Mouse (Mus musculus) frontal cortex, adult (tissue): ENCODE results near the gene Arid5b.

ENCODE experiments used
- ATAC-seq: cut with Nextera tagmentation; 2 replicates; pipeline ENCODE4 v1.9.2; 2017; ENCODE audit warnings: mild to moderate bottlenecking, moderate library complexity, mixed read lengths; ENCODE audit not compliant: low TSS enrichment

Arid5b gene

DNA sequence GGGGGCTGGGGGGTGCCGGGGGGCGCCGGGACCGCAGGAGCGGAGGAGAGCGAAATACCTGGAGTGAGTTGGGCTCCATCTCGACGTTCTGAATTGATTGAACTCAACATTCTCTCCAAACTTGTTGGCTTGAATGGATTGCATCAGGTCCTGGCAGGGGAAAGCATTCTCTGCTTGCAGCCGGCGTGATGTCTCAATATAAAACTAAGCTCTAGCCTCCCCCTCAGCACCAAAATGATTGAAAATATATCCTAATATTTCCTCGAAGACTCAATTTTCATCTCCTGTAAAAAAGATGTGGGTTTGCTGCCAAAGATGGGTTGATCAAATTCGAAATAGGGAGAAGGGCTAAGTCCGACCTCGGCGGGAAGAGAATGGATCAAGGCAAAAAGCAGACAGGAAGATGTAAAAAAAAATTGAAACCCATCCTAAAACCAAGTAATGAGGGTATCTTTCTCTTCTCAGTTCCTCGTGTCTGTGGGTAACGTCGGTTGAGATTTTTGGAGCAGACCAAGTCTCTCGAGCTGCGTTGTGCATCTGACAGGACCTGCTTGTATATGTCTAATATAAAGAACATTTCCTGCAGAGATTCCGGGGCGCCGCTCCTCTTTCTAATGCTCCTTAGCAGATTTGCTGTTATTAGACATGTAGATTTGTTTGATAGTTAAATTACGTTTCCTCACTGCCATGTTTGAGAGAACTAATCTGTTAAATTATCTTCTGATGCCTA is at the start of gene Arid5b:
TSS of gene Arid5b (minus strand) at position 109 of the 730 bp plus-strand sequence.
- ATAC-seq, result no peak

- ATAC-seq, result no peak
These were observed 46.8 kb upstream of the Arid5b start for GRCm38 (mm10) chr10:68325378-68325777.

DNA sequence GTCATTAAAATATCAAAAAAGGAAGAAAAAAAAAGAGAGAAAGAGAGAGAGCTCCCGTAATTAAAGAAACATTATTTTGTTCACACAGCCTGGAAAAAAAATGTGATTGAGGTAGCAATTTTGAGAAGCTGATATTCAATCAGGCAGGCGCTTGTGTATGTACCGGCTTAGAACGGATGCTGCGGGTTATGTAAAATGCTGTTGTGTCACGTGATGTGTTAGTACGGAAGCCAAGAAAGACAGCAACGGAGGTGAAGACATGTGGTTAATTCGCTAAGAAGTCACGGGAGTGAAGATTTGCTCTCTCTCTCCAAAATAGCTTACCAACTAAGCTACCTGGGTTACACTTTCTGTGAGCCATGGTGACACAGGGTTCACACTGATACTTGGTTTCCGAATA is 45.5 kb upstream of the Arid5b start:
- peak; percentile 83 for ATAC-seq

GRCm38 (mm10) chr10:68323167-68323566 is 44.6 kb upstream of the Arid5b start:
- ATAC-seq, result no peak

GRCm38 (mm10) chr10:68320986-68321385 is 42.4 kb upstream of the Arid5b start:
- no peak for ATAC-seq

- no peak for ATAC-seq
These were observed 42.0 kb upstream of the Arid5b start for GRCm38 (mm10) chr10:68320496-68320895.

- no peak for ATAC-seq
These were observed 40.9 kb upstream of the Arid5b start for GRCm38 (mm10) chr10:68319438-68319837.

DNA sequence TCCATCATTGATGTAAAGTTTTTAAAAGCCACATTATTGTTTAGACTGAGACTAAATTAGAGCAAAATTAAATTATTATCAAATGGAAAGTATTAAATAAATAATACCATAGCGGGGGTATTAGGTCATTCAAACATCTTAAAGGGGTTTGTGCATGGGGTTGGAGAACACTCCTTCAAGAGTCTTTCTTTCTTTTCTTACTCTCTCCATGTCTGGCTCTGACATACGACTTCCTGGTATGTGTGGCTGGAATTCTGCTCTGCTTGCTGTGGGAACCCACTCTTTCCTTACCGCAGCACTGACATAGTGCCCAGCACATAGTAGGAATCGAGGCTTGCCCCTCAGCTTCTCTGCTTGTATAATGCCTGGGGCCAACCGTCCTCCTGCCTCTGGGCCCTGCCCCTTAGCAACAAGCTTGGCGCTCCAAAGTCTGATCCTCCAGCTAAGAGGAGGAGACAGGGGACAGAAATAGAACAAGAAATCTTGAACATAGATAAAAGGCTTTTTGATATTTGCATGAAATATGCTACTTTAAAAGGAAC is 40.0 kb upstream of the Arid5b start:
- no peak for ATAC-seq

GRCm38 (mm10) chr10:68312734-68313133 is 34.2 kb upstream of the Arid5b start:
- no peak for ATAC-seq

GRCm38 (mm10) chr10:68301013-68301412 is 22.5 kb upstream of the Arid5b start:
- no peak for ATAC-seq

GRCm38 (mm10) chr10:68289465-68289864 is 10.9 kb upstream of the Arid5b start:
- peak; percentile 57 for ATAC-seq

GRCm38 (mm10) chr10:68282466-68283391 is 4.2 kb upstream of the Arid5b start:
- peak; percentile 56 for ATAC-seq

GRCm38 (mm10) chr10:68281775-68282106 is 3.2 kb upstream of the Arid5b start:
- ATAC-seq, result no peak

GRCm38 (mm10) chr10:68281076-68281774 is 2.7 kb upstream of the Arid5b start:
- ATAC-seq, result no peak

DNA sequence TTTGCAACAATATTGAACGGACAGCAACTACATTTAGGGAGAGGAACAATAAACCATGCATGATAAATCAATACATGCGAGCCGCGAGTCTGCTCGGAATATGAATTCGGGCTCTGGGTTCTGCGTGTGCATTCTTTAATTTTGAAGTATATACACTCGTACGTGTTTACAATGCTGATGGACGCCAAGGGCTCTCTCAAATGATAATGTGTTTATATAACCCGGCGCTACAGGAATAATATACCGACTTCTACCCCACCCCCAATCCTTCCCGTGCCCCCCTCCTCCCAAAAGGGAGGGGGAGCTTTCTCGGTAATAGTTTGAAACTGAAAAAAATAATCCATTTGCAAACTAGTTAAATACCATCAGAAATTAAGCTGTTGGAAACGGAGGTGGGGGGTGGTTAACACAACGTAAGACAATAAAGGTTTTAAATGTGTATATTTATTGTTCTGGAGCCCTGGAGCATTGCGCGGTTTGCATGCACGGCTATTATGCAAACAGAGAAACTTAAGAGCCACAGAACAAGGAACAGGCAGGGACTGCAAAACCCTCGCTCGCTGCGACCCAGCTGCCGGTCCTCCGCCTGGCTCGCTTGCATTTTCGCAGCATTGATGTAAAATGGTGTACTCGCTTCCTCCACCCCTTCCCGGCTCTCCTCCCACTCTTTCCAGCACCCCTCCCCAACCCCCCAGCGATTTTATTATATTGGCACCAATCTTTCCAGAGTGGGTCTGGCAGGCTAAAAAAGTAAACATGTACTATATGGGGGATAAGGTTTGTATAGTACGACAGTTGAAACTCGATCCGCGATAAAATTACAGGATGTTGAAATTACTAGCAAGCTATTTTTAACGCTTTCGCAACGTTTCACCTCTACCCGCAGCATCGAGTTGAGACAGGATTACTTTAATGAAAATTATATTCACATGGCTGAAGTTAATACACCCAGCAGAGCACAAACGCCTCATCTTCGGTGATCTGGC is 1.3 kb upstream of the Arid5b start:
- peak; percentile 39 for ATAC-seq

DNA sequence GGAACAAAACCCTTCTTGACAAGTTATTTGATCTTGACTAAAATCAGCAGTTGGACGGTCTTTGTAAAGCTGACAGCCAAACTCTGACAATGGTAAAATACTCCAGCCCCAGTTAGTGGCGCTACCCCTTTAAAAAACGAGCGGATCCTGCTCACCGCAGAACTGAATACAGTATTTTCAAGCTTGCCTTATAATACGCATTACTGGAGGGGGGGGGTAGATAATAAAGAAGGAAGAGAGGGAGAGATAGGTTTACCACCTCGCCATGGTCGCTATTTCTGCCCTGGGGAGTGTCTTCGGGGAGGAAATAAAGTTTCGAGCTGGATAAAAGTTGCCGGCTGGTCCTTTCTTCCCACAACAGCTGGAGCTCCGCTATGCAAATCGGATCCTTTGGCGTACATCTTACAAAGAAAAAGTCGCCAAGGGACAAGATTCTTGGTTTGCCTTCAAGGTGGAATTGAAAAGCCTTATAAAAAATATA is 829 bp downstream of the Arid5b start:
- ATAC-seq, result no peak

DNA sequence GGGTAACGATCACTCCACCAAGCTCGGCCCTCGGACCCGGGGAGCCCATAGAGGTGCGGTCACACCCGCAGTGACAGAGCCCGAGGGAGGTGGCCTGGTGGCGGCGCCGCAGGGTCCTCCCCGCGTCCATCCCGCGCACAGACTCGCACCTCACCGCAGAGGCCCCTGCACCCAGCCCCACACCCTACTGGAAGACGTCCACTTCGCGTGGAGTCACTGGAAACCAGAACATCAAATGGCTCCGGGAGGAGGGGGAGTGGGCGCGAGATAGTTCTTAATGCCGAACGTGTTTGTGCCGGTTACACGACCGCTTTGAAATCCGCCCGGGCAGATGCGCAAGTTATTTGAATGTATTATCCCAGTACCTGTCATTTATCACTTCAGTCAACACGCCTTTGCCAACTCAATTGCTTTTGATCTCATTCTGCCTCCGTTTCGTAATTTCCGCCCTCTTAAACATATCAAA is 1.5 kb downstream of the Arid5b start:
- peak; percentile 28 for ATAC-seq

- ATAC-seq, result peak; percentile 38
These were observed 2.1 kb downstream of the Arid5b start for GRCm38 (mm10) chr10:68276350-68276975.

GRCm38 (mm10) chr10:68274900-68275760 is 3.4 kb downstream of the Arid5b start:
- peak; percentile 29 for ATAC-seq
